Mouse (Mus musculus) forebrain, embryonic 15.5 days (tissue): ENCODE measurements around the gene Hist1h2aa. TPM values are rescaled to one million over a fixed set of nuclear protein-coding genes. Genes with fewer than 3 reads are reported as not detected.

Experiments
- ATAC-seq: fragments of 200-750 bp; cut with Nextera tagmentation; replicated peaks from 2 replicates; pipeline ENCODE4 v1.8.0; 2017; ENCODE audit warnings: mild to moderate bottlenecking, moderate TSS enrichment, moderate library complexity
- H3K27ac ChIP-seq: fragments of 300-500 bp; sonication (generic); replicated peaks from 2 replicates; pipeline ENCODE4 v1.5.1; 2015; ENCODE audit warnings: mild to moderate bottlenecking, inconsistent platforms
- H3K27me3 ChIP-seq: fragments of 300-500 bp; sonication (generic); 2 replicates; pipeline ENCODE4 v1.6.1; 2015; ENCODE audit warnings: inconsistent platforms
- H3K36me3 ChIP-seq: fragments of 300-500 bp; sonication (generic); 2 replicates; pipeline ENCODE4 v1.6.1; 2015; ENCODE audit warnings: mild to moderate bottlenecking, inconsistent platforms
- H3K4me1 ChIP-seq: fragments of 300-500 bp; sonication (generic); 2 replicates; pipeline ENCODE4 v1.6.1; 2015; ENCODE audit warnings: inconsistent platforms
- H3K4me2 ChIP-seq: fragments of 300-500 bp; sonication (generic); replicated peaks from 2 replicates; pipeline ENCODE4 v1.6.1; 2015; ENCODE audit warnings: mild to moderate bottlenecking, inconsistent platforms
- H3K4me3 ChIP-seq: fragments of 300-500 bp; sonication (generic); 2 replicates; pipeline ENCODE4 v1.5.1; 2015; ENCODE audit warnings: mild to moderate bottlenecking, inconsistent platforms
- H3K9ac ChIP-seq: fragments of 300-500 bp; sonication (generic); replicated peaks from 2 replicates; pipeline ENCODE4 v1.6.1; 2015; ENCODE audit warnings: mild to moderate bottlenecking, inconsistent platforms
- H3K9me3 ChIP-seq: fragments of 300-500 bp; sonication (generic); 2 replicates; pipeline ENCODE4 v1.6.1; 2016; ENCODE audit warnings: inconsistent platforms
- WGBS: fragments of 180-500 bp; shearing (Covaris S2); methylation state at CpG from one replicate; pipeline ENCODE4 v1.1.7; 2015; ENCODE audit warnings: mixed read lengths; 5-methylcytosine and 5-hydroxymethylcytosine counted together
- microRNA-seq: library from miRNA; unstranded; fragments of <30 nt; microRNA quantifications from one replicate; pipeline ENCODE4, GENCODE M21; 2016
- polyA plus RNA-seq: library from polyadenylated mRNA; unstranded; fragments of >200 nt; fragmentation: Nextera tagmentation; extraction: Ambion mirVana; gene quantifications from 2 replicates; pipeline ENCODE4 v1.2.1, GENCODE M21; 2015

Gene Hist1h2aa
- polyA plus RNA-seq, 1 experiment from 2014 or later, result not detected

- no peak overlapping the region for H3K4me3 ChIP-seq
- no peak overlapping the region for H3K4me2 ChIP-seq
- 71% methylated on average over 3 of the region's 3 CpGs for WGBS
Observed at GRCm38 (mm10) chr13:23950928-23951327, 16.7 kb downstream of the Hist1h2aa start.

GRCm38 (mm10) chr13:23959776-23960175 is 25.5 kb downstream of the Hist1h2aa start:
- no peak overlapping the region for H3K4me3 ChIP-seq
- no peak overlapping the region for H3K27ac ChIP-seq
- H3K36me3 ChIP-seq, result no peaks in the 10 kb centered on the region
- ATAC-seq, result peak; percentile 69; the same call in 1 of the 2 replicates
- H3K4me1 ChIP-seq, result peaks cover 5% of the 10 kb centered on the region; the same call in 1 of the 2 replicates
- no peaks in the 10 kb centered on the region for H3K27me3 ChIP-seq
- no peak overlapping the region for H3K4me2 ChIP-seq
- no peaks in the 10 kb centered on the region for H3K9me3 ChIP-seq
- WGBS, result 24% methylated on average over 2 of the region's 2 CpGs
- H3K9ac ChIP-seq, result no peak overlapping the region

More at GRCm38 (mm10) chr13:23950928-23951327, 16.7 kb downstream of the Hist1h2aa start:
- peaks cover 8% of the 10 kb centered on the region for H3K4me1 ChIP-seq
- H3K27me3 ChIP-seq, result no peaks in the 10 kb centered on the region
- no peak for ATAC-seq
- H3K9ac ChIP-seq, result no peak overlapping the region
- H3K9me3 ChIP-seq, result no peaks in the 10 kb centered on the region
- no peaks in the 10 kb centered on the region for H3K36me3 ChIP-seq
- H3K27ac ChIP-seq, result no peak overlapping the region

GRCm38 (mm10) chr13:23964909-23965308 is 30.6 kb downstream of the Hist1h2aa start:
- Histone ChIP-seq H3K9ac (no peak overlapping the region), H3K9me3 (no peaks in the 10 kb centered on the region)

DNA sequence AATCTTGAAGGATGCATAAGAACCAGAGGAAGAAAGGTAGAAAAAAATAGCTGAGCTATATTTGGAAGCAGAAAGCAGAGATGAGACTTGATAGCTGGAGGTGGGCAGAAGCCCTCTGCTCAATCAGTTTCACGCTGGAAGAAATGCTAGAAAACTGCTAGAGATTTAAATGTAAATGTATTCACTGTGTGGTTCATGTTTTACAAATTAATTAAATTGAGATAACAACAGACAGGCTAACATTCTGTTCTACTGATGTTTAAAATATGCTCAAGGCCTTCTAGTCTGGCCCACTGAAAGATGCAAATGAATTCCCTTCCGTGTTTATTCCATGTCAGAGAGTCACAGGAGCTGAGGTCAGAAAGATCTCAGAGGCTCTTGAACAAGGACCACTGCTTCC is 37.6 kb downstream of the Hist1h2aa start:
- Histone ChIP-seq H3K27me3 (no peaks in the 10 kb centered on the region), H3K4me3 (no peak overlapping the region), H3K4me2 (no peak overlapping the region), H3K36me3 (no peaks in the 10 kb centered on the region), H3K27ac (no peak overlapping the region), H3K9ac (no peak overlapping the region), H3K4me1 (0 out of 2 replicates have a peak, but pooled peaks cover 14% of the 10 kb centered on the region), H3K9me3 (no peaks in the 10 kb centered on the region)
- no peak; the same call in 1 of the 2 replicates for ATAC-seq
- WGBS, result 45% methylated on average over 2 of the region's 2 CpGs

More at GRCm38 (mm10) chr13:23964909-23965308, 30.6 kb downstream of the Hist1h2aa start:
- ATAC-seq, result no peak
- Histone ChIP-seq H3K36me3 (no peaks in the 10 kb centered on the region), H3K27me3 (no peaks in the 10 kb centered on the region), H3K4me2 (no peak overlapping the region), H3K4me3 (no peak overlapping the region), H3K4me1 (no peaks in the 10 kb centered on the region), H3K27ac (no peak overlapping the region)
- WGBS, result 84% methylated on average over 2 of the region's 2 CpGs

GRCm38 (mm10) chr13:23972271-23972670 is 38.0 kb downstream of the Hist1h2aa start:
- no peak overlapping the region for H3K4me2 ChIP-seq
- H3K27me3 ChIP-seq, result no peaks in the 10 kb centered on the region
- no peak overlapping the region for H3K4me3 ChIP-seq
- no peaks in the 10 kb centered on the region for H3K36me3 ChIP-seq
- WGBS, result 80% methylated on average over 5 of the region's 5 CpGs
- 0 out of 2 replicates have a peak, but pooled peaks cover 14% of the 10 kb centered on the region for H3K4me1 ChIP-seq
- no peak overlapping the region for H3K27ac ChIP-seq
- H3K9me3 ChIP-seq, result no peaks in the 10 kb centered on the region
- H3K9ac ChIP-seq, result no peak overlapping the region
- ATAC-seq, result no peak

Small RNA genes lying within 50 kb of the gene (microRNA-seq; reads per million reads assigned to microRNA genes)
- not detected for gene Gm44344

Other genes with a start within 250 kb of the Hist1h2aa start
- gene Hist1h1t, start 238.6 kb upstream of the Hist1h2aa start, polyA plus RNA-seq, result 0.20 TPM in 1 of 2 replicates, not detected in the other
- gene Hist1h4c, start 236.0 kb upstream of the Hist1h2aa start, polyA plus RNA-seq, result 3.7 and 4.4 TPM in 2 replicates
- 2.0 and 3.4 TPM in 2 replicates for gene Hfe, start 223.6 kb upstream of the Hist1h2aa start, polyA plus RNA-seq
- gene Hist1h1c, start 195.7 kb upstream of the Hist1h2aa start, polyA plus RNA-seq, result 22.8 and 24.6 TPM in 2 replicates
- gene Hist1h3c, start 188.9 kb upstream of the Hist1h2aa start, polyA plus RNA-seq, result 3.9 and 4.1 TPM in 2 replicates
- 1.8 and 2.0 TPM in 2 replicates for gene Hist1h2bb, start 187.7 kb upstream of the Hist1h2aa start, polyA plus RNA-seq
- 26.0 and 31.2 TPM in 2 replicates for gene Hist1h2ab, start 183.3 kb upstream of the Hist1h2aa start, polyA plus RNA-seq
- gene Hist1h3b, start 182.2 kb upstream of the Hist1h2aa start, polyA plus RNA-seq, result 7.9 and 11.7 TPM in 2 replicates
- gene Hist1h4b, start 177.4 kb upstream of the Hist1h2aa start, polyA plus RNA-seq, result 2.8 and 3.8 TPM in 2 replicates
- 0.38 TPM in 1 of 2 replicates, not detected in the other for gene Hist1h4a, start 173.2 kb upstream of the Hist1h2aa start, polyA plus RNA-seq
- gene Hist1h3a, start 172.1 kb upstream of the Hist1h2aa start, polyA plus RNA-seq, result 2.7 and 3.2 TPM in 2 replicates
- 1.5 TPM in 2 replicates for gene Hist1h1a, start 170.8 kb upstream of the Hist1h2aa start, polyA plus RNA-seq
- 0.11 TPM in 1 of 2 replicates, not detected in the other for gene Trim38, start 164.5 kb upstream of the Hist1h2aa start, polyA plus RNA-seq
- not detected in 2 replicates for gene Slc17a2, start 127.5 kb upstream of the Hist1h2aa start, polyA plus RNA-seq
- gene Slc17a3, start 95.0 kb upstream of the Hist1h2aa start, polyA plus RNA-seq, result 0.04 TPM in 1 of 2 replicates, not detected in the other
- not detected in 2 replicates for gene Slc17a1, start 66.7 kb upstream of the Hist1h2aa start, polyA plus RNA-seq
- not detected in 2 replicates for gene Slc17a4, start 19.5 kb upstream of the Hist1h2aa start, polyA plus RNA-seq
- not detected in 2 replicates for gene Hist1h2ba, start 306 bp upstream of the Hist1h2aa start, polyA plus RNA-seq
- 1.6 and 3.9 TPM in 2 replicates for gene Scgn, start 56.8 kb downstream of the Hist1h2aa start, polyA plus RNA-seq